In the genomic region with DNA sequence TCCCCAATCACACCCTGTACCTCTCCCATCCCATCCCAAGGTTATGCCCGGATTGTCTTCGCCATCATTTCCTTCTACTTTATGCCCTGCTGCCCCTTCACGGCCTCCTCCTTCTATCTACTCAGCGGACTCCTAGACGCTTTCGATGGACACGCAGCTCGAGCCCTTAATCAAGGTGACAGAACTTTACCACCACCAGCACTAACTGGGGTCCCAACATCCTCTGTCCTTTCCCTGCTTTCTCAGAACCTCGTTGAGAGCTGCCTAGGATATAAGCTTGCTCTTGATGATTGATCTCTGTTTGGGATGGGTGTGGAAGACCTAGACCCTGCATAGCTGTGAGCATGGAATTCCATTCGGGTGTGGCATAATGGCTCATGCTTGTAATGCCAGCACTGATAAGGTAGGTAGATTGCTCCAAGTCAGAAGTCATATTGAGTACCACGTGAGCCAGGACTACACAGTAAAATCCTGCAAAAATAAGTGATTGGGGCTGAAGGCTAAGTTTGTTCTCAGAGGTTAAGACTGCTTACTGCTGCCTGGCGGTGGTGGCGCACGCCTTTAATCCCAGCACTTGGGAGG, we compare ENCODE assay signal across 1 mouse cellular context.
TF ChIP-seq lines count a peak whose summit lies in the region.

No protein-coding gene starts in this region.

TF ChIP-seq in ES-E14, 5 proteins besides CTCF, POLR2A, EP300 and RAD21 (continued from another document):
- no peak for TF ChIP-seq CHD2 (IDR thresholded peaks at IDR 0.05; ENCODE audit: low read depth, low read length)
- TF ChIP-seq MAFK (IDR thresholded peaks at IDR 0.05; ENCODE audit: insufficient read depth, low read depth, low read length): no peak
